Mouse (Mus musculus): Measurements from ENCODE around the gene Olfr904. TPM values are rescaled to one million over a fixed set of nuclear protein-coding genes. Genes with fewer than 3 reads are reported as not detected.
"Not testable (repeated sequence)": the region's sequence is repeated elsewhere in the genome, so short reads cannot be mapped to it uniquely, and the experiment has no call there.

The Olfr904 gene
- polyA plus RNA-seq (2021): not detected

DNA sequence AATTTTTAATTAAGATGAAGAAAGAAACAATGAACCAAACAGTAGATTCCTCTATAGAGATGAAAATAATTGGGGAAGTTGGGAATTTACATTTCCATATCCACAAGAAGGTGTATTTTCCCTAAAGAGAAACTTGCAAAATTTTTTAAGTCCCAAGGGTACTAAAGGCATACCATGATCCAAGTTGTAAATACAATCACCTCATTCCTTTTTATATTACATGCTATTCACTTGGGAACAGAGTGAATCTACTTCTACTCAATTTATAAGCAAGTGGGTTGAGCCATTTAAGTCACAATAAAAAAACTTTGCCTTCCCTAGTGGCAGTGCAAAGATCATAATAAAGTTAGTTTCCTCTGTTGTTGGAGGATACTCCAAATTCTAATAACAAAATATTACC is at the start of gene Olfr904:
Olfr904 (plus strand) TSS at position 301 of the 400 bp plus-strand sequence.
- DNase-seq (ENCODE audit: low read depth, low spot score): no peak
- no peak for ATAC-seq
- H3K27me3 ChIP-seq: no peaks in the 10 kb centered on the region
- no peak for TF ChIP-seq CTCF (IDR thresholded peaks at IDR 0.05)
- CTCF ChIA-PET: no interaction called here
- POLR2A ChIA-PET: interaction anchor here (0.6 kb wide), 1 partner anchor 378 kb away, joined by 3 read pairs; no protein-coding TSS in a partner anchor
- in situ Hi-C loops (cut with MboI; ENCODE audit: low pct_unique_long_range_greater_than_20kb): no loop called here

DNA sequence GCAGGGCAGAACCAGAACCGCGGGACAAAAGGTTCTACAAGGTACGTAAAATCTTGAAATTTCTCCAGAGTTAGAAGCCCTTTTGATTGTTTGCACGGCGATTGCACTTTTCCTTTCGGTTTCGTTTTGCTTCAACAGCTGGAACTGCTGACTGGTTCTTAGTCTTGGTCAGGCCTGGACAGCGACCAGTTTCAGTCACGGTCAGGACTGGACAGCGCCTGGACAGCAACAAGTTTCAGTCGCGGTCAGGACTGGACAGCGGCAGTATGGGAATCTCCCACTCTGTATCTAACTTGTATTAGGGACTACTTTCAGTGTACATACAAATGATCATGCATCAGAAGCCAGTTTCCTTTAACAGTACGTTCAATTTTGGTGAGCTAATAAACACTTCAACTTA is 49.4 kb upstream of the Olfr904 start:
- DNase-seq (ENCODE audit: low read depth, low spot score); POLR2A ChIA-PET; in situ Hi-C loops (cut with MboI; ENCODE audit: low pct_unique_long_range_greater_than_20kb); H3K27me3 ChIP-seq; ATAC-seq: not testable (repeated sequence)
- CTCF ChIA-PET: interaction anchor here (1.0 kb wide), 1 partner anchor 15 kb away, joined by 3 read pairs; no protein-coding TSS in a partner anchor

GRCm38 (mm10) chr9:38423801-38424200 is 39.1 kb upstream of the Olfr904 start:
- H3K27me3 ChIP-seq: no peaks in the 10 kb centered on the region
- ATAC-seq (no peak), DNase-seq (ENCODE audit: low read depth, low spot score) (no peak)
- POLR2A ChIA-PET: no interaction called here
- CTCF ChIA-PET: no interaction called here
- no peak for TF ChIP-seq CTCF (IDR thresholded peaks at IDR 0.05)
- in situ Hi-C loops (cut with MboI; ENCODE audit: low pct_unique_long_range_greater_than_20kb): no loop called here

DNA sequence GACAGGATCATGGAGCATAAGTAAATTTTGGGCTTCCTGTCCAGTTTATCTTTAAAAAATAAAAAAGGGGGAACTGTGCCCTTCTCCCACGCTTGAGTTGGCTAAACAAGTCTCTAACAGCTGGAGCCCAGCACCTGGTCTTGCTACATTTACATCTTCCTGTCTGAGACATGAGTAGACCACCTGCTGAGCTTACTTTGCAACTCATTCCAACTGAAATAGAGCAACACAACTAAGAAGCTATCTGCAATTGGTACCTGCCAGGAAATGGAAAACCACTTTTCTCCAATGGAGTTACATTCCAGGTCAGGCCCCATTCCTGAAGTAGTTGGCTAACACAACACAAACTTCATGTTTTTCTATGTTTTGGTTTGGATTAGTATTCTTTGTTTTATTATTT is 35.9 kb upstream of the Olfr904 start:
- no peaks in the 10 kb centered on the region for H3K27me3 ChIP-seq
- ChIA-PET POLR2A (no interaction called here), CTCF (no interaction called here)
- TF ChIP-seq CTCF (IDR thresholded peaks at IDR 0.05): no peak
- ATAC-seq: no peak
- DNase-seq (ENCODE audit: low read depth, low spot score): no peak
- in situ Hi-C loops (cut with MboI; ENCODE audit: low pct_unique_long_range_greater_than_20kb): no loop called here

- ATAC-seq (no peak), DNase-seq (ENCODE audit: low read depth, low spot score) (no peak)
- ChIA-PET POLR2A (no interaction called here), CTCF (no interaction called here)
- in situ Hi-C loops (cut with MboI; ENCODE audit: low pct_unique_long_range_greater_than_20kb): no loop called here
- no peak for TF ChIP-seq CTCF (IDR thresholded peaks at IDR 0.05)
- H3K27me3 ChIP-seq: no peaks in the 10 kb centered on the region
These were observed 33.8 kb upstream of the Olfr904 start, which contains the start of gene Olfr901 for GRCm38 (mm10) chr9:38429155-38429554. TSS of gene Olfr901 (plus strand) at chr9:38429455.

- ChIA-PET POLR2A (no interaction called here), CTCF (no interaction called here)
- no peak for ATAC-seq
- TF ChIP-seq CTCF (IDR thresholded peaks at IDR 0.05): no peak
- no peak for DNase-seq (ENCODE audit: low read depth, low spot score)
- no peaks in the 10 kb centered on the region for H3K27me3 ChIP-seq
- in situ Hi-C loops (cut with MboI; ENCODE audit: low pct_unique_long_range_greater_than_20kb): no loop called here
These were observed 15.6 kb upstream of the Olfr904 start, which contains the start of gene Olfr902 for GRCm38 (mm10) chr9:38447352-38447751. TSS of gene Olfr902 (plus strand) at chr9:38447652.

DNA sequence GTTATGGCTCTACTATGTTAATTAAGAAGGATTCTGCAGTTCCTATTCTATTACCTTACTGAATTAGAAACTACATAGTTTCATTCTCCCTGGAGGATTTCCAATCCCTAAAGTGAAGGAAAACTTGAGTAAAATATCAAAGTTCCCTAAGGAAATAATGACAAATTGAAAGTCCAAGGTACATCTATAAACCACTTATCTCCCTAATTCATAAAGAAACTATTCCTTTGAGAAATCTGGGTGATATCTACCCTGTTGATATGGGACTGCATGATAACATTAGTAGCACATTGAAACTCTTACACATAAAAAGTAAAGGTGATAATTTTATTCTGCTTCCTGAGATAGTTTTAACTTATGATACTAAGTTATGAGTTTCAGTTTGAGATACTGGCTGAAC is 7.9 kb downstream of the Olfr904 start, which contains the start of gene Olfr905:
Olfr905 (plus strand) TSS at position 301 of the 400 bp plus-strand sequence.
- H3K27me3 ChIP-seq: no peaks in the 10 kb centered on the region
- CTCF ChIA-PET: no interaction called here
- ATAC-seq (no peak), DNase-seq (ENCODE audit: low read depth, low spot score) (no peak)
- in situ Hi-C loops (cut with MboI; ENCODE audit: low pct_unique_long_range_greater_than_20kb): no loop called here
- TF ChIP-seq CTCF (IDR thresholded peaks at IDR 0.05): no peak
- POLR2A ChIA-PET: no interaction called here

- in situ Hi-C loops (cut with MboI; ENCODE audit: low pct_unique_long_range_greater_than_20kb): no loop called here
- DNase-seq (ENCODE audit: low read depth, low spot score): no peak
- ChIA-PET POLR2A (no interaction called here), CTCF (no interaction called here)
- no peak for TF ChIP-seq CTCF (IDR thresholded peaks at IDR 0.05)
- ATAC-seq: no peak
- no peaks in the 10 kb centered on the region for H3K27me3 ChIP-seq
These were observed 23.8 kb downstream of the Olfr904 start, which contains the start of gene Olfr906 for GRCm38 (mm10) chr9:38486785-38487184. TSS of gene Olfr906 (plus strand) at chr9:38487085.

- H3K27me3 ChIP-seq: no peaks in the 10 kb centered on the region
- ATAC-seq (no peak), DNase-seq (ENCODE audit: low read depth, low spot score) (no peak)
- POLR2A ChIA-PET: no interaction called here
- CTCF ChIA-PET: no interaction called here
- no peak for TF ChIP-seq CTCF (IDR thresholded peaks at IDR 0.05)
- in situ Hi-C loops (cut with MboI; ENCODE audit: low pct_unique_long_range_greater_than_20kb): no loop called here
These were observed 32.6 kb downstream of the Olfr904 start, which contains the start of gene Olfr907 for GRCm38 (mm10) chr9:38495501-38495900. TSS of gene Olfr907 (plus strand) at chr9:38495801.

DNA sequence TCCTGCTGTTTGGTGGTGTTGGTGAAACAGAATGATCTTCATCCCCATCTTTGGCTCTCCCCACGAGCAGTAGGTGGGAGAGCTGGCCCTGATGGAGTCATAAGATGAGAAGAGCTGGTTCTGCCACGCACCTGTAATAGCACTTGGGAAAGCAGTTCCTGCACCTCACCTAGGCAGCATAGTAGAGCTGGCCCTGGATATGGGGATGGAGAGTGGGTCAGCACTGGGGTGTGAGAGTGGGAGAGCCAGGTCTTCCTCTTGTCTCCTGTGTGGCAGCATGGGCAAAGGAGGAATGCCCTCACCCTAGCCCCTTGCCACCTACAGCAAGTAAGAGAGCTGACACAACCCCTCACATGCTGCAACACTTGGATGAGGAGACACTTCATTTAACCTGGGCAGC is 49.4 kb downstream of the Olfr904 start:
- CTCF ChIA-PET: interaction anchor here (1.3 kb wide), 1 partner anchor 12 kb away, joined by 3 read pairs; no protein-coding TSS in a partner anchor
- DNase-seq (ENCODE audit: low read depth, low spot score) (no peak), ATAC-seq (no peak)
- no peaks in the 10 kb centered on the region for H3K27me3 ChIP-seq
- in situ Hi-C loops (cut with MboI; ENCODE audit: low pct_unique_long_range_greater_than_20kb): no loop called here
- POLR2A ChIA-PET: no interaction called here
- TF ChIP-seq CTCF (IDR thresholded peaks at IDR 0.05): no peak

Other genes starting within 250 kb of the Olfr904 start
- not detected for gene Olfr894, start 245.1 kb upstream of the Olfr904 start, polyA plus RNA-seq (2021)
- not detected for gene Olfr143, start 210.4 kb upstream of the Olfr904 start, polyA plus RNA-seq (2021)
- not detected for gene Olfr895, start 195.3 kb upstream of the Olfr904 start, polyA plus RNA-seq (2021)
- not detected for gene Olfr896-ps1, start 172.0 kb upstream of the Olfr904 start, polyA plus RNA-seq (2021)
- not detected for gene Olfr25, start 134.1 kb upstream of the Olfr904 start, polyA plus RNA-seq (2021)
- not detected for gene Olfr898, start 114.7 kb upstream of the Olfr904 start, polyA plus RNA-seq (2021)
- gene Olfr250, start 96.2 kb upstream of the Olfr904 start, polyA plus RNA-seq (2021): not detected
- gene Olfr251, start 86.1 kb upstream of the Olfr904 start, polyA plus RNA-seq (2021): not detected
- not detected for gene Olfr147, start 61.4 kb upstream of the Olfr904 start, polyA plus RNA-seq (2021)
- gene Olfr901, start 33.7 kb upstream of the Olfr904 start, polyA plus RNA-seq (2021): not detected
- not detected for gene Olfr902, start 15.5 kb upstream of the Olfr904 start, polyA plus RNA-seq (2021)
- 0.05 TPM for gene Olfr905, start 8.0 kb downstream of the Olfr904 start, polyA plus RNA-seq (2021)
- gene Olfr906, start 23.9 kb downstream of the Olfr904 start, polyA plus RNA-seq (2021): not detected
- not detected for gene Olfr907, start 32.7 kb downstream of the Olfr904 start, polyA plus RNA-seq (2021)
- gene Olfr911-ps1, start 58.4 kb downstream of the Olfr904 start, polyA plus RNA-seq (2021): not detected
- gene Olfr910, start 74.7 kb downstream of the Olfr904 start, polyA plus RNA-seq (2021): not detected
- gene Olfr912, start 117.0 kb downstream of the Olfr904 start, polyA plus RNA-seq (2021): not detected
- gene Olfr913, start 129.6 kb downstream of the Olfr904 start, polyA plus RNA-seq (2021): not detected
- gene Olfr914, start 142.0 kb downstream of the Olfr904 start, polyA plus RNA-seq (2021): not detected
- not detected for gene Olfr916, start 196.7 kb downstream of the Olfr904 start, polyA plus RNA-seq (2021)
- gene Olfr917, start 202.7 kb downstream of the Olfr904 start, polyA plus RNA-seq (2021): not detected
- gene Olfr918, start 211.5 kb downstream of the Olfr904 start, polyA plus RNA-seq (2021): not detected
- gene Olfr919, start 240.5 kb downstream of the Olfr904 start, polyA plus RNA-seq (2021): not detected

Data from Patski (cell line).